Mouse (Mus musculus): ENCODE measurements at regions not wholly inside any gene's neighbourhood (a gene's known extent, or its start where the extent isn't known, plus 50 kb on each side); places are given as distances from the start of the nearest gene placed in this dataset.

DNA sequence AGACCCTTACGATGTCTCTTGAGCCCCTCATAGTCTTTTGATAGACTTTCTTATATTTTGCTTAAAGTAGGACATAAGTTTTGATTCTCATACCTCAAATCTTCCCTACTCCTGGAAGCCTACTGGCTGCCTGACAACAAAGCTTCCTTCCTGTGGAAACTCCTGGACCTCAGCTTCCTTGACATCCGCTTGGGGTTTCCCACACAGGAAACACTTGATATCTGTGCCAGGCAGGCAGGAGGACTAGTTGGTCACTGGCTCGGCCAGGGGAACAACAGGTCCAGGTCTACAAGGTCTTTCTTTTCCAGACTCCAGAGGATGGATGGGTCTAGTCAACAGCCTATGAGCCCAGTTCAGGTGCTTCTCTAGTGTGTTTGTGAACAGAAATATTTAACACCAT, 142.8 kb downstream of the Arrdc4 start:
- TF ChIP-seq CEBPB (IDR thresholded peaks at IDR 0.05; ENCODE audit: insufficient read depth, poor library complexity, severe bottlenecking) (no peak), E2F4 (IDR thresholded peaks at IDR 0.05; ENCODE audit: insufficient read depth) (no peak), POLR2A (IDR thresholded peaks at IDR 0.05; ENCODE audit: insufficient read length, low read depth) (no peak), MYOG (IDR thresholded peaks at IDR 0.05; ENCODE audit: control insufficient read depth in 1 of 3, insufficient read depth in 1 of 3, insufficient read length in 2 of 3, low read depth in 2 of 3) (no peak), USF1 (IDR thresholded peaks at IDR 0.05; ENCODE audit: low read depth) (no peak), REST (IDR thresholded peaks at IDR 0.05; ENCODE audit: insufficient read depth, insufficient read length) (no peak), TCF12 (IDR thresholded peaks at IDR 0.05; ENCODE audit: insufficient read depth, poor library complexity, severe bottlenecking) (no peak), MYOD1 (IDR thresholded peaks at IDR 0.05; ENCODE audit: control insufficient read depth in 1 of 3, insufficient read length in 2 of 3, low read depth in 2 of 3) (no peak), TCF3 (IDR thresholded peaks at IDR 0.05; ENCODE audit: insufficient read length, low read depth) (no peak), MAX (IDR thresholded peaks at IDR 0.05; ENCODE audit: low read depth) (no peak), SRF (IDR thresholded peaks at IDR 0.05; ENCODE audit: control insufficient read depth, insufficient read length, low read depth) (no peak), POLR2AphosphoS2 (IDR thresholded peaks at IDR 0.05; ENCODE audit: insufficient read length, low read depth) (no peak)
- Histone ChIP-seq H3K36me3 (ENCODE audit: control insufficient read depth, insufficient read depth) (no peaks in the 10 kb centered on the region), H3K27me3 (ENCODE audit: control insufficient read depth, insufficient read depth, insufficient read length) (no peaks in the 10 kb centered on the region), H3K4me3 (no peak overlapping the region), H3ac (ENCODE audit: control insufficient read depth, insufficient read length) (no peak overlapping the region), H3K4me2 (ENCODE audit: low read depth) (no peak overlapping the region), H3K79me2 (ENCODE audit: control insufficient read depth, insufficient read depth) (no peaks in the 10 kb centered on the region)

DNA sequence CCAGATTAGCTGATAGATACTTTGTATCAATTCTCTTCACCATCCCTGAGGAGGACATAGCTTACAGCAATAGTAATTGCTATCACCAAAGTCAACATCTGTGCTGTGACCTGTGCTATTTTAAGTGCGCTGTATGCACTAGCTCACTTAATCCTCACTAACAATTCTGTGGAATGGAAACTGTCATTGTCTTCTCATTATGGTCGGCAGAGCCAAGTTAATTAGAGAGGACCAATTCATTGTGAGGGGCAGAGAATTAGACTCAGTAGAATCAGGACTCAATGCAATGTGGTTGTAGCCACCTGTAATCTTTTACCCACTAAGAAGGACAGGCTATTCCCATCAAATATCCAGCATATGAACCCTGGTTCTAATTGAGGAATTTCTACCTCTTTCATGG, 145.3 kb downstream of the Arrdc4 start:
- TF ChIP-seq CEBPB (IDR thresholded peaks at IDR 0.05; ENCODE audit: insufficient read depth, poor library complexity, severe bottlenecking) (no peak), SRF (IDR thresholded peaks at IDR 0.05; ENCODE audit: control insufficient read depth, insufficient read length, low read depth) (no peak), TCF3 (IDR thresholded peaks at IDR 0.05; ENCODE audit: insufficient read length, low read depth) (no peak), POLR2A (IDR thresholded peaks at IDR 0.05; ENCODE audit: insufficient read length, low read depth) (no peak), USF1 (IDR thresholded peaks at IDR 0.05; ENCODE audit: low read depth) (no peak), REST (IDR thresholded peaks at IDR 0.05; ENCODE audit: insufficient read depth, insufficient read length) (no peak), E2F4 (IDR thresholded peaks at IDR 0.05; ENCODE audit: insufficient read depth) (no peak), MAX (IDR thresholded peaks at IDR 0.05; ENCODE audit: low read depth) (no peak), MYOD1 (IDR thresholded peaks at IDR 0.05; ENCODE audit: control insufficient read depth in 1 of 3, insufficient read length in 2 of 3, low read depth in 2 of 3) (no peak), POLR2AphosphoS2 (IDR thresholded peaks at IDR 0.05; ENCODE audit: insufficient read length, low read depth) (no peak), MYOG (IDR thresholded peaks at IDR 0.05; ENCODE audit: control insufficient read depth in 1 of 3, insufficient read depth in 1 of 3, insufficient read length in 2 of 3, low read depth in 2 of 3) (no peak)
- Histone ChIP-seq H3K36me3 (ENCODE audit: control insufficient read depth, insufficient read depth) (no peaks in the 10 kb centered on the region), H3K79me2 (ENCODE audit: control insufficient read depth, insufficient read depth) (no peaks in the 10 kb centered on the region), H3ac (ENCODE audit: control insufficient read depth, insufficient read length) (no peak overlapping the region), H3K4me2 (ENCODE audit: low read depth) (no peak overlapping the region), H3K4me3 (no peak overlapping the region), H3K27me3 (ENCODE audit: control insufficient read depth, insufficient read depth, insufficient read length) (no peaks in the 10 kb centered on the region)

DNA sequence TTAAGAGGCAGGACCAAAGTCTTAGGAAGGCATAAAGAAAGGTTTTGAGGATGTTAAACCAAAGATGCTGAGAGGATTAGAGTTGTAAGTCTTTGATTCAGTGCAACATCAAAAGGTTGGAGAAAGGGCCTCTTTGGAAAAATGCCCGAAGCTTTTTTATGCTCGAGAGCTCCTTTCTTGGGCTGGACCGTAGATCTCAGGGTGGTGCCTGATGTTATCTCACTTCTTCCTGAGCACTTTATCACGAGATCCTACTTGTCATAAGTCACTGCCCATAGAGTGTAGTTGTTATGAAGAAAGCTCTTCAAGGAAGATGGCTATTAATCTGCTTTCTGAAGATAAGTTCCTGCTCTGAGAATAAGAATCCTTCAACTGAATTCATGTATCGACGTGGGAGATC, 147.0 kb downstream of the Arrdc4 start:
- no peaks in the 10 kb centered on the region for H3K36me3 ChIP-seq (ENCODE audit: control insufficient read depth, insufficient read depth)
- no peak for TF ChIP-seq MYOD1 (IDR thresholded peaks at IDR 0.05; ENCODE audit: control insufficient read depth in 1 of 3, insufficient read length in 2 of 3, low read depth in 2 of 3)
- no peak for TF ChIP-seq POLR2AphosphoS2 (IDR thresholded peaks at IDR 0.05; ENCODE audit: insufficient read length, low read depth)
- no peak for TF ChIP-seq MYOG (IDR thresholded peaks at IDR 0.05; ENCODE audit: control insufficient read depth in 1 of 3, insufficient read depth in 1 of 3, insufficient read length in 2 of 3, low read depth in 2 of 3)
- no peak for TF ChIP-seq POLR2A (IDR thresholded peaks at IDR 0.05; ENCODE audit: insufficient read length, low read depth)
- TF ChIP-seq CEBPB (IDR thresholded peaks at IDR 0.05; ENCODE audit: insufficient read depth, poor library complexity, severe bottlenecking): no peak
- no peak for TF ChIP-seq USF1 (IDR thresholded peaks at IDR 0.05; ENCODE audit: low read depth)
- no peak for TF ChIP-seq TCF3 (IDR thresholded peaks at IDR 0.05; ENCODE audit: insufficient read length, low read depth)
- no peak for TF ChIP-seq SRF (IDR thresholded peaks at IDR 0.05; ENCODE audit: control insufficient read depth, insufficient read length, low read depth)
- no peak for TF ChIP-seq MAX (IDR thresholded peaks at IDR 0.05; ENCODE audit: low read depth)
- TF ChIP-seq REST (IDR thresholded peaks at IDR 0.05; ENCODE audit: insufficient read depth, insufficient read length): no peak
- TF ChIP-seq E2F4 (IDR thresholded peaks at IDR 0.05; ENCODE audit: insufficient read depth): no peak
- TF ChIP-seq TCF12 (IDR thresholded peaks at IDR 0.05; ENCODE audit: insufficient read depth, poor library complexity, severe bottlenecking): no peak
- H3K79me2 ChIP-seq (ENCODE audit: control insufficient read depth, insufficient read depth): no peaks in the 10 kb centered on the region
- H3K27me3 ChIP-seq (ENCODE audit: control insufficient read depth, insufficient read depth, insufficient read length): no peaks in the 10 kb centered on the region
- H3ac ChIP-seq (ENCODE audit: control insufficient read depth, insufficient read length): no peak overlapping the region
- no peak overlapping the region for H3K4me3 ChIP-seq
- H3K4me2 ChIP-seq (ENCODE audit: low read depth): no peak overlapping the region

DNA sequence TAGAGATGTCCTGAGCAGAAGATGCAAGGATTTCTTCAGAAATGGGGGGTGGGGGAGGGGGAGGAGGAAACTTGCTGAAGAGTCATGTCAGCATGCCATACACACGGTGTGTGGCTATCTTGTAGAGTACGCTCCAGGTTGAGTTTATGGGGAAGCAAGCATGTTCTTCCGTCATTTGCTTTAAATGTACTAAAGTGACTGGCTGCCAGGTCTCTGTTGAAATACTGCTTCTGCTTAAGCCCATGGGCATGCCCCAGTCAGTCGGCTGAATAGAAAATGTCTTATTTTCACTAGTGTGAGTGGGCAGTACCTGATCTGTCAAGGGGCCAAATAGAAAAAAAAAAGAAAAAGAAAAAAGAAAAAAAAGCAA, 155.0 kb downstream of the Arrdc4 start:
- TF ChIP-seq TCF12 (IDR thresholded peaks at IDR 0.05; ENCODE audit: insufficient read depth, poor library complexity, severe bottlenecking) (no peak), POLR2A (IDR thresholded peaks at IDR 0.05; ENCODE audit: insufficient read length, low read depth) (no peak), POLR2AphosphoS2 (IDR thresholded peaks at IDR 0.05; ENCODE audit: insufficient read length, low read depth) (no peak), SRF (IDR thresholded peaks at IDR 0.05; ENCODE audit: control insufficient read depth, insufficient read length, low read depth) (no peak), CEBPB (IDR thresholded peaks at IDR 0.05; ENCODE audit: insufficient read depth, poor library complexity, severe bottlenecking) (no peak), REST (IDR thresholded peaks at IDR 0.05; ENCODE audit: insufficient read depth, insufficient read length) (no peak), MYOG (IDR thresholded peaks at IDR 0.05; ENCODE audit: control insufficient read depth in 1 of 3, insufficient read depth in 1 of 3, insufficient read length in 2 of 3, low read depth in 2 of 3) (no peak), USF1 (IDR thresholded peaks at IDR 0.05; ENCODE audit: low read depth) (no peak), E2F4 (IDR thresholded peaks at IDR 0.05; ENCODE audit: insufficient read depth) (no peak), TCF3 (IDR thresholded peaks at IDR 0.05; ENCODE audit: insufficient read length, low read depth) (no peak), MYOD1 (IDR thresholded peaks at IDR 0.05; ENCODE audit: control insufficient read depth in 1 of 3, insufficient read length in 2 of 3, low read depth in 2 of 3) (no peak), MAX (IDR thresholded peaks at IDR 0.05; ENCODE audit: low read depth) (no peak)
- Histone ChIP-seq H3K79me2 (ENCODE audit: control insufficient read depth, insufficient read depth) (no peaks in the 10 kb centered on the region), H3ac (ENCODE audit: control insufficient read depth, insufficient read length) (no peak overlapping the region), H3K4me2 (ENCODE audit: low read depth) (no peak overlapping the region), H3K4me3 (no peak overlapping the region), H3K27me3 (ENCODE audit: control insufficient read depth, insufficient read depth, insufficient read length) (no peaks in the 10 kb centered on the region), H3K36me3 (ENCODE audit: control insufficient read depth, insufficient read depth) (no peaks in the 10 kb centered on the region)

Data from myocyte (in vitro differentiated cells).